Mouse (Mus musculus) adrenal gland, postnatal 14 days (tissue): ENCODE results near the gene Usp15. TPM values are rescaled to one million over a fixed set of nuclear protein-coding genes. Genes with fewer than 3 reads are reported as not detected.
"Not testable (repeated sequence)": the region's sequence is repeated elsewhere in the genome, so short reads cannot be mapped to it uniquely, and the experiment has no call there.

Experiments
- DNase-seq: peaks from one replicate; pipeline ENCODE4 v3.0.0; 2021; ENCODE audit warnings: mixed read lengths
- long read RNA-seq, 2 experiments: library from polyadenylated mRNA; stranded (forward); transcript quantifications; one replicate each; pipeline ENCODE4 v2.0.0; 2021
- total RNA-seq: library from RNA; stranded (reverse); gene quantifications from 2 replicates; pipeline ENCODE4 v1.2.3, GENCODE M21; 2021

Usp15 gene
- 92.2 and 94.3 TPM in 2 replicates for total RNA-seq
- long read RNA-seq, experiment 1, full-length matches to known transcripts, result 49 of 57 reads
- long read RNA-seq, experiment 1, partial matches to known transcripts, result 5 of 57 reads
- long read RNA-seq, experiment 1, other reads (novel, unspliced or antisense), result 3 of 57 reads
- long read RNA-seq, experiment 2, full-length matches to known transcripts, result 49 of 56 reads
- long read RNA-seq, experiment 2, partial matches to known transcripts, result 3 of 56 reads
- long read RNA-seq, experiment 2, other reads (novel, unspliced or antisense), result 4 of 56 reads

DNA sequence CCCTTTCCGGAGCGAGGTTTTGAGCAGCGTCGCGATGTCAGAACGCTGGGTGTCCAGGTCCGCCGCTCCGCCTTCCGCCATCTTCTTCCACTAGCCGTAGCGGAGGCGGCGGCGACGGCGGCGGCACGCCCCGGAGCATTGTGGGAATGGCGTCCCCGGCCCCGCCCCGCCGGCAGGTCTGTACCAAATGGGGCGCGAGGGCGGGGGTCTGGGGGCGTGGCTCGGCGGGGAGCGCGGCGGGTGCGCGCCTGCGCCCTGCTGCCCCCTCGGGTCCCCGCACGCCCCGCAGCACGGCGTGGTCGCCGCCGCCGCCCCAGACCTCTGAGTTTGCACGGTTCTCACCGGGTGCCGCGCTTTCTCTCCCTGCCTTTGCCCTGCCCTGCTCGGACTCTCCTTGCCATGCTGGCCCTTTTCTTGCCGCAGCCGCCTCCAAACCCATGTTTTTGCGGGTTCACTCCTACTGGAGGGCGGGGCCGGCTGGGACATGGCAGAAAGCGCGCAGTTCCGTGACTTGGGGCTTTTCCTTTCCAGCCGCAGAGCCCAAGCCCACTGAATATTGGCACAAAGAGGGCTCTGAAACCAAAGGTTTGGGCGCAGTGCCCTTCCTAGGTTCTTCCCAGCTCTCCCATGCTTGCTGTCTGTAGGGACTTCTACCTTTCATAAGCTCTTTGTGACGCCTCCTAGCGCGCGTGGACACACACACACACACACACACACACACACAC is at the start of gene Usp15:
Usp15 (minus strand) TSS at position 161 of the 725 bp plus-strand sequence.
- peak; percentile 97 for DNase-seq

DNA sequence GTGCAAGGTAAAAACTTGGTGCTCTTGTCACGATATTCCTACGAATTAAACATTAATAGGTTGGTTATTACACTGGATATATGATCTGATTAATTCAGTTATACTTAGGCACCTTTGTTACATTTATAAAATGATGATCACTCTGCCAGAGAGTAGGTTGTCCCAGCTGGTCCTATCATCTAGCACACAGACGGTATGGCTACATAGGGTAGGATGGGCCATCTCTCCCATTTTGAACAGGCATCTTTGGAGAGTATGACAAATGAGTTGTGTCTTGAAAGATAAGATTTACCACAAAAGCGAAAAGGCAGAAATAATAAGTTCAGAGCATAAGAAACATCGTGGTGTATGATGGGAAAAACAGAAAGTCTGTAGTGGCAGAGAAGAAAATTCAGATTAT is 32.6 kb upstream of the Usp15 start:
- no peak for DNase-seq

DNA sequence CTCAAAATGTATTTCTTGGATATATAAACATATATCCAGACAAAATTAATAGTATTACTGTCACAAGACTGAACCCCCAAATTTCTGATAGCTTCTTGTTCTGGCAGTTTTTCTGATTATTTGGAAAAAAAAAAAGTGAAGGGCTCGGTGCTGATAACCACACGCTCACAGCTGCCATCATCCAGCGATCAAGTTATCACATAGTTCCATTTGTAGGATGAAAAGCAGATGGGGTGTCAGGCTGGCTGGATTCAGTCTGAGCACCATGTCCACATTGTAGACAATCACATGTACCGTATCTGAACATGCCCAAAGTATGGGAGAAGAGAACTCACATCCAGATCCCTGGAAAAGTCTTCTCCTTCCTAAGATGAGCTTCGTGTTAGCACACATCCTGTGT is 26.0 kb upstream of the Usp15 start:
- no peak for DNase-seq

DNA sequence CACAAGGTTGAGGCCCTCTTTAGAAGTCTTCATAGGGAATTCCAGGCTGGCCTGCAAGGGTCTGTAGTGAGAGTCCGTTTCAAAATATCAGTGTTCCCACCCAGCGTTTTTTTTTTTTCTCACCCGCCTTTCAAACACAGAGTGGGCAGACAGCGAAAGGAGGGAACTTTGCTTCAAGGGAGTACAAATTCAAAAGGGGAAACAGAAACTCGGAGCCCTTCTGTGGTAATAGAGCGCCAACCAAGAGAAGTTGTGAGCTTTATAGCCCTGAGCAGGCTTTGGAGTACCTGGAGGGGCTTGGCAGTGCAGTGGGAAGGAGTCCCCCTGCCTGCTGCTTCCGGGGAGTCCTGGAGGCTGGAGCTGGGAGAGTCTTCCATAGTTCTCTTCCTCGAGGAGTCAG is 12.7 kb upstream of the Usp15 start:
- no peak for DNase-seq

DNA sequence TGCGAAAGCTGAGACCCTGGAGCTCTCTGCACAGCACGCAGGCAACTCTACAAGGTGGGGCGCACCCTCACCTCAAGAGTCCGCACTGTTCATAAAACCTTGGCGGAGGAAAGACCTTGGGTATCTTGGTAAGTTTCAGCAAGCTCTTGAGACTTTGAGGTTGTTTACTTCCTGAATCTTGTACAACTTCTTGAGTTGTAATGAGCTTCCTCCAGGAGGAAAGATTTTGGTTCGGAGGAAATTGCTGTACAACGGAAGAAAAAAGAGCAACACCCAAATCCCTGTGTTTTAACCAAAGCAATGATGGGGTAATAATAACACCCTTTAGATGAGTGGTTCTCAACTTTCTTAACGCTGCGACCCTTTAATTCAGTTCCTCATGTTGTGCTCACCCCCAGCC is 11.5 kb upstream of the Usp15 start:
- DNase-seq, result no peak

DNA sequence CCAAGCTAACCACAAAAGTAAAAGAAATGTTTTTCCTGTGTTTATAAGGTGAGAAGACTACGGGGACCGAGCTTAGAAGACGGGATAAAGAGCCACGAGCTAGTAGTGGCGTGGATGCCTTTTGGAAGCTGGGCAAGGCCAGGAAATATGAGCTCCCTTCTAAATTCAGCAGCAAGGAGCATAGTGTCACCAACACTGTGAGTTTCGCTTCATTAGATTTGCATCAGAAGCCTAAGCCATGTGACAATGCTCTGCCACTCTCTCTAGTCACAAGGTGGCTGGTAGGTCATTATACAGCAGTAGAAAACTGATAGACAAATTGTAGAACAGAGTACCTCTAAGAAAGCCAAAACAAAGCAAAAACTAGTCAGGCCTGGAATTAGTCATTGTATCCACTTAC is 9.3 kb upstream of the Usp15 start:
- DNase-seq, result no peak

DNA sequence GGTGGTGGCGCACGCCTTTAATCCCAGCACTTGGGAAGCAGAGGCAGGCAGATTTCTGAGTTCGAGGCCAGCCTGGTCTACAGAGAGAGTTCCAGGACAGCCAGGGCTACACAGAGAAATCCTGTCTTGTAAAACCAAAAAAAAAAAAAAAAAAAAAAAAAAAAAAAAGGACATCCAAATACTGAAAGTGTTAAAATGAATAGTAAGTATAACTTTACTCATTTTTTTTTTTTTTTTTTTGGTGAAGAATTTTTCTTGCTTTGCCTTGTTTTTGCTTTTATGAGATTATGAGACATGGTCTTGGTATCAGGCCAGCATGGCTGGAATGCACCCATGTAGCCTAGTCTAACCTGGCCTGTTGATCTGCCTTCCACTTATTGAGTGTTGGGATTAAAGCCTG is 8.6 kb upstream of the Usp15 start:
- not testable (repeated sequence) for DNase-seq

DNA sequence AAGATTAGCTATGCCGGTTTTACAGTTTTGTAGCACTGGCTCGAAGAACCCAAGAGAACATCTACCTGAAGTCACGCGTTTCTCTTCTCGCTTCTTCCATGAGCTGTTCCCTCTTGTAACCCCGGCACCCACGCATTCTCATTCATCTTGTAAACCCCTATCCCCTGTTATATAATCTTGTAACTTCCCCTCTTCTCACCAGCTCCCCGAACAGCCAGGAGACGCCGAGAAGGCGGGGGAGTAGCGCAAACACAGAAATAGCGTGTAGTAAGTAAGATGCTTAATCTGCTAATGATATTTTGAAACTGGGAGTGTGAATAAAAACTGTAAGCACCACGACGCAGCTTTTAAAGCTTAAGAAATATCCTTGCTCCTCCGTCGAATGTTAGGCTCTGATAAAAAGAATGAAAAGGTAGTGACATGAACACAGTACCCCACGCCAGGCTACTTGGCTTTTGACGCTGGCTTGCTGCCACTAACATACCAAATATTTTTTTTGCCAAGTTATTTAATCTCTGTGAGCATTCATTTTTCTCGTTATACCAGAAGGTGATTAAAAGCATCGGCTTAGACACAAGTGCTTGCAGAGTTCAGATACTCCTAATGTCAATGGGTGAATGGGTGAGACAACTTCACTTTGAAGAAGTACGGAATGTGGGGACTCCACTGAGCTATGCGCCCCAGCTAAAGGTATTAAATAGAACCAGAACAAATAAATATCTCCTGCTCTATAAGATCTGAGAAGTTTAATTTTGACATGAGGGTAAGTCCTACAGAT is 5.4 kb upstream of the Usp15 start:
- no peak for DNase-seq

DNA sequence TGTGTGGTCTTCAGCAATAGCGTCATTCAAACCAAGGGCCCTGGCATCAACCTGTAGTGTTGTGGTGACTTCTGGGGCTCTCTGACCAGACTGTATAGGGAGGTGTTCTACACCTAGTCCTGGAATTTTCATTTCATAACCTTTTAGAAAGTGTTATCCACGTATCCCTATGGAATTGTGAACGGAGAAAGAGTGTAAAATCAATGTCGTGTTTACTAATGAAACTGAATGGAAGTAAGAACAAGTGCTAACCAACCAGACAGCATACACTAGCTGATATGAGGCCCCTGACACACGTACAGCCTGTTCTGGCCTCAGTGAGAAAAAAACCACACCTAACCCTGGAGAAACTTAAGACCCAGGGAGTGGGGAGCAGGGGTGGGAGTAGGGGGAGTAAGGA is 4.6 kb upstream of the Usp15 start:
- DNase-seq, result no peak

DNA sequence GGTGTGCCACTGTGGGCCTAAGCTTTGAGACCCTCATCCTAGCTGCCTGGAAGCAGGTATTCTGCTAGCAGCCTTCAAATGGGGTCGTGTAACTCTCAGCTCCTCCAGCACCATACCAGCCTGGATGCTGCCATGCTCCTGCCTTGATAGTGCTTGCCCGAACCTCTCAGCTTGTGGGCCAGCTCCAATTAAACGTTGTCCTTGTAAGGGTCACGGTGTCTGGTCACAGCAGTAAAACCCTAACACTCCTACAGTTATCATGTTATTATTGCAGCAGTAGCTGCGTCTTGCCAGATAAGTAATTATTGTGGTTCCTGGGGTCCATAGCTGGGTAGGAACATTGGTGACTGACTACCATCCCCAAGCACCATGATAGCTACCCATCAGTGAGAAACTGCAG is 4.2 kb upstream of the Usp15 start:
- DNase-seq, result no peak

DNA sequence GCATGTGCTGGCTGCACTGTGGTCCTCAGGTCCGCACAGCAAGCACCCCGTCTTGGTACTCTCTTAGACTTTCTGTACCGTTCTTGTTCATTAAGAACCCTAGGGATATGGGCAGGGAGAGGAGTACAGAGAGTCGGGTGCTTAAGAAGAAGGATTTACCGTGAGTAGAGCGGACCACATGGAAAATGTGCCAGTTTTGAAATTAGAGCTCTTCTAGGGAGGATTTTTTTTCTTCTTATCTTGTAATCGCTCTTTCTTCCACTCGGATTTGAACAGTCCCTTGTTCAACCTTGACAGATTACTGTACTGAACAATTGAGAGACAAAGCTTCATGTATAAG is 3.5 kb upstream of the Usp15 start:
- no peak for DNase-seq

DNA sequence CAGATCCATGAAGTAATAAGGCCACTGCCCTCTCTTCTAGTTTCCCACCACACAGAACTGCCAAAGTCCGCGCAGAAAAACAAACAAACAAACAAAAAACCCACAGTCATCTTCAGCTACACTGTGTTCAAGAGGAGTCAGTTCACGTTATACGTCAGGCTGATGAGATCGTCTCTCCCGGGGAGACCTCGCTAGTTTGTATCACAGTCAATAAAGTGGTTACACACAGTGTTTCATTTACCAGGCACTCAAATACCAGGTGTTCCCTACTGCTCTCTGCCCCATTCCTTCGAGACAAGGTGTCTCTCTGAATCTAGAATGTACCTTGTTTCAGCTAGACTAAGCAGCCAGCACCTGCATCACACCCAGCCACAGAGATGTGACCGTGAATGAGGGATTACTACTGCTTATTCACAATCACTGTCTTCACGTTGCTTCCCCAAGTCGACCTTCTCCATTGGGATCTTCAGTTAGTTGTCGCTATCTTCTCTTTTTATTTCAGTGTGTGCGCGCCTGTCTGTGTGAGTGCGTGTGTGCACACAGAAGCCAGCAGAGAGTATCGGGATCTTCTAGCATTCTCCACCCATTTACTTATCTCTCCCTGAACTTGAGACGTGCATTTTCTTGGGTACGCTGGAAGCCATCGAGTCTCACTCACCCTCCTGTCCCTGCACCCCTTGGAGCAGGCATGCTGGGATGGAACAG is 3.0 kb upstream of the Usp15 start:
- DNase-seq, result no peak

DNA sequence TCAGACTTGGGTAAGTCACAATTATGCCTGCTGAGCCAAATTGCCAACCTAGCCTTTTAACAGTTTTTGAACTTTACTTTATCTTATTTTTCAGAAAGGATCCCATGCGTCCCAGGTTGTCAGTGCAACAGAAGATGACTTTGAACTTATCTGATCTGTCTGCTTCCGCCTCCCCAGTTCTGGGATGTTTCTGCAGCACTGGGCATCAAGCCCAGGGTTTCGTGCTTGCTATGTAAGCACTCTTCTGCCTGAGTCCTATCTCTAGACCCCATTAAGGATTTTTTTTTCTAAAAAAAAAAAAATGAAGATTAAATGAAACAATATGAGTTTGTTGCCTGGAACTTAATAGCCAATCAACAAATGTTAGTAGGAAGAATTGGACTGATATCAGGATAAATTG is 2.3 kb upstream of the Usp15 start:
- DNase-seq, result peak; percentile 45

DNA sequence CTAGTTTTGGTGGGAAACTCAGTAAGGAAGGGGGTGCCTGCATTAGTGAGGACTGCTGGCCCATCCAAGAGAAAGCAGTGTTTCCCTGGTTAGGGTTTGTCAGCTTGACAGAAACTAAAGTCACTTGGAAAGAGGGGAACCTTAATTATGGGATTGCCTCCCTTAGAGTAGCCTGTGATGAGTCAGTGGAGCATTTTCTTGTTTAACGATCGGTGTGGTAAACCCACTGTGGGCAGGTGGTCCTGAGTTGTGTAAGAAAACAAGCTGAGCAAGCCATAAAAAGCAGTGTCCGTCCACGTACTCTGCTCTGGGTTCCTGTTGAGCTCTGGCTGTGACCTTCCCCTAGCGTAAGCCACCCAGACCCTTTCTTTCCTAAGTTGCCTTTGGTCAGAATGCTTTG is 1.4 kb upstream of the Usp15 start:
- DNase-seq, result no peak

DNA sequence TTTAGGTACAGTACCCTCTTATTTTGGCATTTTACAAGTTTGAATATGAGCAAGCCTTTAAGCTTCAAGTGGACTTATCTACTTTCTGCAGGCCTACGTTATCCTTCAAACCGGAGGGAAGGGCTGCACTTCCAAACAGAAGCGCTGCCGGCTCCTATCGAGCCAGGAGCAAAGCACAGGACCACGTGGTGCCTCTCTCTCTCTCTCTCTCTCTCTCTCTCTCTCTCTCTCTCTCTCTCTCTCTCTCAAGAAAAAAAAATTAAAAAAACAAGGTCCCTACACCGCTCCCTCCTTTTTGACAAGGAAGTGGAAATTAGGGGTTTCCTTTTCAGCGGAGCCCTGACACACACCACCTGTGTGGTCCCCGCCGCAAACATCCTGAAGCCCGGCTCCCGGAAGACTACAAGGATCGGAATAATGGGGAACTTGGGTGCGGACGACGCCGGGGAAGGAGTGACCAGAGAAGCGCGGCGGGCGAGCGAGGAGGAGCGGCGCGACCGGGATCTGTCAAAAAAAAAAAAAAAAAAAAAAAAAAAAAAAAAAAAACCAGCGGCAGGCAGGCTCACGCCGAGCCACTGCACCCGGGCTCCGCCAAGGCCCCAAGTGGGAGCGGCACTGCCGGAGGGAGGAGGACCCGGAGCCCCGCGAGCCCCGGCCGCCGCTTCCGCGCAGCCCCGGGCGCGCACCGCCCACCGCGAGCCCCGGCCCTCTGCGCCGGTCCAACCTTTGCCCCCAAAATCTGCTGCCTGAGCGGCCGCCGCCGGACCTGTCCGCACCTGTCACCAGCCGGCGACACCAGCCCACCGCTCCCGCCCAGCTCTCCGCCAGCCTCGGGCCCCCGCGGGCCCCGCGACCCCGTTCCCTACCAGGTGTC is 597 bp downstream of the Usp15 start:
- peak; percentile 74 for DNase-seq

DNA sequence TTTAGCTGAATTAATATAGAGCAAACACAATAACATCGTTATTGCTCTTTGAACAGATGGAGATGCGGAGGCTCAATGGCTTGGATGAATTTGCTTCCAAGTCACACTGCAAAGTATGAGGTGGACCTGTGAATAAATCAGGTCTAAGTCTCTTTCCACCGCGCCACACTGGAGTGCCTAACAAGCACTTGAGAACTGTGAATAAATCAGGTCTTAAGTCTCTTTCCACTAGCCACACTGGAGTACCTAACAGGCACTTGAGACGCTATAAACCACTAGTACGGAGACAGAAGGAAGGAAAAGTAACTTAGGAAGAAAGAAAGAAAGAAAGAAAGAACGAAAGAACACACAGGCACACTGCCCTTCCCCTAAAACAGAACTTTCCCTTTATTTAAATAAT is 1.3 kb downstream of the Usp15 start:
- no peak for DNase-seq

DNA sequence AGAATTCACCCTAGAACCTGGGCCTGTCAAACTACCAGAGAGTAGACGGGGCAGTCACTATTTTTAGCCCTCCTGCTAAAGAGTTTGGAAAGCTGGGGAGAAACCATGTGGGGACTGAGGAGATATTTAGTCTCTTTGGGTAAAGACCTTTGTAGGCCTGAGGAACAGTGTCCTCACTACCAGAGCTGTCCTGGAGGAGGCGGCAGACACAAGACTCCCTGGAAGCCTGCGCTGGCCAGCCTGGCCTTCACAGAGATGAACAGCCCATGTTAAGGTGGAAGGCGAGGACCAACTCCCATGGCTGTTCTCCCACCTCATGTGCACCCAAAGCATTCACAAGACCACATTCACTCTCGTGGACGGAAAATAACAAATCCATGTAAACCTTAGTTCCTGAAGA is 5.8 kb downstream of the Usp15 start:
- DNase-seq, result no peak

DNA sequence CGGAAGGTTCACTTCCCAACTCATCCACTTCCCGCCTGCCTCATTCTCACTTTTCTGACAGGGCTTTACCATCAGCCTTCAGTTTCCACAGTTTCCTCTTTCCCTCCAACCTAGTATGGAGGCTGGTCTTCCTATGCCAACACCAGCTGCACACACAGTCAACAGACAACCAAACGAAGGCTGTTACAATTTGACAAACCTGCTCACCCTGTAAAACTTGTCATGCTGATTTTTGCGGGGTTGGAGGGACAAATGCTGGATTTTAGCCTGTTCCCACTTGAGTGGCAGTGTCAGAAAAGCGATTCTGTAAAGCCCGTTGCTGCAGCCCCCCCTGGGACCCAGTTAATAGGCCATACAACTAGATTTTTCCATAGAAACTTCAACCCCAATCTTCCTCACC is 9.5 kb downstream of the Usp15 start:
- no peak for DNase-seq

DNA sequence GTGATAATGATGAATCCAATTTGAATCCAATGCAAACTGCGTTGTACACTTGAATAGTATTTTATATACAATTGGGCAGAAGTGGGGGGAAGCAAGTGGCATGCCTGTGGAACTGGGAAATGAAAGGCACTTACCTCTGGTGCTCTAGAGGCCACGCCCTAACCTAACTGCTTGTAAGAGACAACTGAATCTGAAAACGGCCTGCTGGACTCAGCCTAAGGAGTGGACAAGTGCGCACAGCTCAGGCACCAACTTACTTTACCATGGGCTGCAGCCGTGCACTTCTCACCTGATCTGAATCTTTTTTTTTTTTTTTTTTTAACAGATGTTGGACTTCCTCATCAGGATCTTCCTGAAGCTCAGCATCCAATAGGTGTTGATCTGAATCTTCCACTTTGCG is 10.9 kb downstream of the Usp15 start:
- no peak for DNase-seq

DNA sequence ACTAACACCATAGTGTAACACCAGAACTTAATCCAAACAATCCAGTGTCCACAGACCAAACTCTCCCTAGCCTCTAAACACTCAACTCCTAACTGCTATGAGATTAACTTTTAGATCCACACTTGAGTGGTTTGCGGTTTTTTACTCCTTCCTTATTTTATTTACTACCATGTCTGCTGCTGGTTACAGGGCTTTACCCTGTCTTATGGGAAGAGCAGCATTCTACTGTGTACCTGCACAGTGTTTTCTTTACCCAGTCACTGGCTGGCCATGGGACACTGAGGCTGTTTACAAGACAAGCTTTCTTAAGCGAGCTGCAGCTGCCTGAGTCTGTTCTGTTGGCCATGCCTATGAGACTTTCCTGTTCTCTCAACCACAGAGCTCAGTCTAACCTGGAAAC is 13.1 kb downstream of the Usp15 start:
- no peak for DNase-seq

DNA sequence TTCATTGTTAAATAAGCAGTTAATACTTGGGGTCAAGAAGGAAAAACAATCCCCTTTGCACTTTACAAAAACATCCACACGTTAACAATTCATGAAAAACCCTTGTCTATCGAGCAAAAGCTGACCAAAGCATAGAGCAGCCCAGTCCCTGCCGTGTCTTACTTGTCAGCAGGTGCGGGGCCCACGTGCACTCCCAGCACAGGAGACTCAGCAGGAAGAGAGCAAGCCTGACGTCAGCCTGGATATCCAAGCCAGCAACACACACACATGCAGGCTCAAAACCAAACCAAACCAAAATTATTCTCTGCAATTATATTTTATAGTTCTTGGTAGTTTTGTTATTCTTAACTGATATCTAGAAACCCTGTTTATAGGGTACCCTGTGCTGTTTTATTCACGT is 13.6 kb downstream of the Usp15 start:
- no peak for DNase-seq

DNA sequence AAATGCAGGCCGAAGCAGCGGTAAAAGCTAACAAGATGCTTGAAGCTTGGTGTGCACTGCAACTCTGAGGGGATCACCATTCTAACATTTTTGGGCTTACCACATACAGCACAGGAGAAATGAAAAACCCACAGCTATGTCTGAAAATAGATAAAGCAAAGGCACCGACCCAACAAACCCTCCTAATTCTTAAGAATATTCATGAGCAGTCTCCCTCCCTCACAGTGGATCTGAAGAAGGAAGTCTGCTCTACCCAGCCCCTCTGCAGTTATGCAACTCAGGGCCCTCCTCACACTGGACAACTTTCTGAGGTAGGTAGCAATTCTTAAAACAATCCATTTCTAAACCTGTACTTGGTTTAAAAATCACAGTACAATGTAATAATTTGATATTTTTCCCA is 14.4 kb downstream of the Usp15 start:
- no peak for DNase-seq
